Mouse (Mus musculus) cerebellum, postnatal 25 days (tissue): Measurements from ENCODE around the gene Vamp3.
"Not testable (repeated sequence)": the region's sequence is repeated elsewhere in the genome, so short reads cannot be mapped to it uniquely, and the experiment has no call there.

Experiments used
- DNase-seq, 2 experiments: peaks; one replicate each; pipeline ENCODE4 v3.0.0; 2021; ENCODE audit warnings: mixed read lengths in 2 of 2

Vamp3 gene

GRCm38 (mm10) chr4:151044037-151044943, 13.5 kb downstream of the Vamp3 start, which contains the start of gene Per3:
Gene Per3 (minus strand): TSS chr4:151044665.
- DNase-seq = peak; percentile 99

- DNase-seq = peak; percentile 48 to 53
Measured at GRCm38 (mm10) chr4:151043281-151043680, 14.5 kb downstream of the Vamp3 start.

GRCm38 (mm10) chr4:151041506-151041905, 16.3 kb downstream of the Vamp3 start:
- no peak for DNase-seq

GRCm38 (mm10) chr4:151037800-151038199, 20.0 kb downstream of the Vamp3 start:
- DNase-seq = no peak

- no peak for DNase-seq
Measured at GRCm38 (mm10) chr4:151036521-151036920, 21.2 kb downstream of the Vamp3 start.

GRCm38 (mm10) chr4:151027001-151027400, 30.8 kb downstream of the Vamp3 start:
- peak; percentile 44 to 60 for DNase-seq

GRCm38 (mm10) chr4:151024152-151024551, 33.6 kb downstream of the Vamp3 start:
- DNase-seq = no peak

GRCm38 (mm10) chr4:151017356-151017755, 40.4 kb downstream of the Vamp3 start:
- DNase-seq = not testable (repeated sequence)

- DNase-seq = no peak
Measured at GRCm38 (mm10) chr4:151015946-151016345, 41.8 kb downstream of the Vamp3 start.

- no peak for DNase-seq
Measured at GRCm38 (mm10) chr4:151010316-151010715, 47.4 kb downstream of the Vamp3 start.

GRCm38 (mm10) chr4:151006945-151007344, 50.8 kb downstream of the Vamp3 start:
- DNase-seq = peak; percentile 33 to 51

GRCm38 (mm10) chr4:151005656-151006318, 52.0 kb downstream of the Vamp3 start:
- DNase-seq = no peak

- DNase-seq = no peak
Measured at GRCm38 (mm10) chr4:151001397-151001796, 56.4 kb downstream of the Vamp3 start.

GRCm38 (mm10) chr4:150998626-150999025, 59.1 kb downstream of the Vamp3 start:
- no peak for DNase-seq
